Mouse (Mus musculus): ENCODE results near the gene Rbm20.
"Not testable (repeated sequence)": the region's sequence is repeated elsewhere in the genome, so short reads cannot be mapped to it uniquely, and the experiment has no call there.

Rbm20 gene

GRCm38 (mm10) chr19:53791751-53792720 lies 114.9 kb downstream of the Rbm20 start:
- DNase-seq (ENCODE audit: low spot score) = no peak

GRCm38 (mm10) chr19:53792976-53793897 lies 116.1 kb downstream of the Rbm20 start:
- no peak for DNase-seq (ENCODE audit: low spot score)

GRCm38 (mm10) chr19:53793994-53794890 lies 117.1 kb downstream of the Rbm20 start:
- DNase-seq (ENCODE audit: low spot score) = no peak

GRCm38 (mm10) chr19:53794996-53795395 lies 117.9 kb downstream of the Rbm20 start:
- DNase-seq (ENCODE audit: low spot score) = no peak

- no peak for DNase-seq (ENCODE audit: low spot score)
Measured at GRCm38 (mm10) chr19:53796020-53796419, 118.9 kb downstream of the Rbm20 start.

GRCm38 (mm10) chr19:53797770-53798169 lies 120.7 kb downstream of the Rbm20 start:
- no peak for DNase-seq (ENCODE audit: low spot score)

- no peak for DNase-seq (ENCODE audit: low spot score)
Measured at GRCm38 (mm10) chr19:53799885-53800284, 122.8 kb downstream of the Rbm20 start.

GRCm38 (mm10) chr19:53800365-53800999 lies 123.4 kb downstream of the Rbm20 start:
- DNase-seq (ENCODE audit: low spot score) = no peak

GRCm38 (mm10) chr19:53801380-53801779 lies 124.3 kb downstream of the Rbm20 start:
- no peak for DNase-seq (ENCODE audit: low spot score)

- DNase-seq (ENCODE audit: low spot score) = no peak
Measured at GRCm38 (mm10) chr19:53801789-53802683, 124.9 kb downstream of the Rbm20 start.

GRCm38 (mm10) chr19:53803954-53804353 lies 126.8 kb downstream of the Rbm20 start:
- DNase-seq (ENCODE audit: low spot score) = no peak

- no peak for DNase-seq (ENCODE audit: low spot score)
Measured at GRCm38 (mm10) chr19:53805063-53805462, 128.0 kb downstream of the Rbm20 start.

GRCm38 (mm10) chr19:53806126-53806525 lies 129.0 kb downstream of the Rbm20 start:
- DNase-seq (ENCODE audit: low spot score) = no peak

- DNase-seq (ENCODE audit: low spot score) = not testable (repeated sequence)
Measured at GRCm38 (mm10) chr19:53806526-53807275, 129.6 kb downstream of the Rbm20 start.

- no peak for DNase-seq (ENCODE audit: low spot score)
Measured at GRCm38 (mm10) chr19:53807276-53807801, 130.2 kb downstream of the Rbm20 start.

- DNase-seq (ENCODE audit: low spot score) = no peak
Measured at GRCm38 (mm10) chr19:53808041-53808777, 131.1 kb downstream of the Rbm20 start.

- peak; percentile 78 for DNase-seq (ENCODE audit: low spot score)
Measured at GRCm38 (mm10) chr19:53809185-53809861, 132.2 kb downstream of the Rbm20 start.

GRCm38 (mm10) chr19:53810024-53810423 lies 132.9 kb downstream of the Rbm20 start:
- DNase-seq (ENCODE audit: low spot score) = no peak

Data from left cerebral cortex, adult 11 months (tissue).